Mouse (Mus musculus) heart, embryonic 14.5 days (tissue): Measurements from ENCODE around the gene Tspan5. TPM values are rescaled to one million over a fixed set of nuclear protein-coding genes. Genes with fewer than 3 reads are reported as not detected.

Source experiments
- ATAC-seq: fragments of 200-750 bp; cut with Nextera tagmentation; 2 replicates; pipeline ENCODE4 v1.8.0; 2017; ENCODE audit warnings: low read depth, moderate TSS enrichment; ENCODE audit not compliant: insufficient number of reproducible peaks, insufficient read depth, low FRiP score
- H3K27ac ChIP-seq, 2 experiments: fragments of 200-500 bp in 1 of 2; fragments of 300-500 bp in 1 of 2; sonication (generic) in 1 of 2; replicated peaks in 1 of 2; 2 replicates each; pipeline ENCODE4 v1.5.1; 2012 to 2014; ENCODE audit warnings: low read depth in 2 of 2, low read length in 2 of 2, control low read depth in 1 of 2, mild to moderate bottlenecking in 1 of 2, mixed read lengths in 1 of 2; ENCODE audit not compliant: control insufficient read depth in 1 of 2, insufficient read depth in 1 of 2
- H3K27me3 ChIP-seq: fragments of 300-500 bp; sonication (generic); 2 replicates; pipeline ENCODE4 v1.6.1; 2014; ENCODE audit warnings: mild to moderate bottlenecking, low read length, control low read depth; ENCODE audit not compliant: control insufficient read depth, insufficient read depth
- H3K36me3 ChIP-seq: fragments of 300-500 bp; sonication (generic); 2 replicates; pipeline ENCODE4 v1.6.1; 2014; ENCODE audit warnings: mild to moderate bottlenecking, control low read depth, low read length, mixed read lengths; ENCODE audit not compliant: control insufficient read depth, insufficient read depth
- H3K4me1 ChIP-seq, 2 experiments: fragments of 200-500 bp in 1 of 2; fragments of 300-500 bp in 1 of 2; sonication (generic) in 1 of 2; 2 replicates each; pipeline ENCODE4 v1.6.1; 2012 to 2014; ENCODE audit warnings: low read length in 2 of 2, control low read depth in 1 of 2, mixed read lengths in 1 of 2; ENCODE audit not compliant: control insufficient read depth in 2 of 2, insufficient read depth in 2 of 2
- H3K4me2 ChIP-seq: fragments of 300-500 bp; sonication (generic); 2 replicates; pipeline ENCODE4 v1.6.1; 2014; ENCODE audit warnings: mild to moderate bottlenecking, low read length
- H3K4me3 ChIP-seq, 2 experiments: fragments of 200-500 bp in 1 of 2; fragments of 300-500 bp in 1 of 2; sonication (generic) in 1 of 2; 2 replicates each; pipeline ENCODE4 v1.5.1; 2012 to 2014; ENCODE audit warnings: low read length in 2 of 2, mild to moderate bottlenecking in 2 of 2, control low read depth in 1 of 2, low read depth in 1 of 2, moderate library complexity in 1 of 2; ENCODE audit not compliant: control insufficient read depth in 1 of 2, insufficient read depth in 1 of 2
- H3K9ac ChIP-seq: fragments of 300-500 bp; sonication (generic); 2 replicates; pipeline ENCODE4 v1.6.1; 2014; ENCODE audit warnings: mild to moderate bottlenecking, low read length
- H3K9me3 ChIP-seq: fragments of 300-500 bp; sonication (generic); 2 replicates; pipeline ENCODE4 v1.6.1; 2016; ENCODE audit warnings: low read length, control low read depth; ENCODE audit not compliant: control insufficient read depth
- WGBS: fragments of 180-500 bp; shearing (Covaris S2); extraction: QIAGEN DNeasy Blood & Tissue Kit; methylation state at CpG from one replicate; pipeline ENCODE4 v1.1.7; 2014; 5-methylcytosine and 5-hydroxymethylcytosine counted together
- polyA plus RNA-seq: library from polyadenylated mRNA; unstranded; fragments of >200 nt; fragmentation: Nextera tagmentation; extraction: Ambion mirVana; gene quantifications from 2 replicates; pipeline ENCODE4 v1.2.1, GENCODE M21; 2014

Gene Tspan5
- polyA plus RNA-seq, 1 experiment from 2014 or later = 17.4 TPM

DNA sequence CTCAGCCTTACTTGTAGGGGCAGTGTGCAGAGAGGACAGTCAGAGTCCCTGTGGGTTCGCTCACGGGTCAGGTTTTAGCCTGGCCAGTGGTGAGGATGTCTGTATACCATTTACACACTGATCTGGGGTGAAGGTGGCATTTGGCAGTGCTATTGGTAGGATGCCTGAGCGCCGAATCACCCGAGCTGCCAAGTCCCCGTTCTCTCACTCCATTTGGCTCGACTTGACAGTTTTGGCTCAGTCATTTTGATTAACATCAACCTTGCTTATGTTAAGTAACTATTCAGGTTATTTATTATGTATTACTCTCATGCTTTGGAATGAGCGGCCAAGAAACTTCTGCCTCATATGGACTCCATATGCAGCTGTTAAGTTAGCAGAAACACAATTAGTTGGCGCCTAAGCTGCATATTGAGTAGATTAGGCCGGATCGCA lies 18.7 kb downstream of the Tspan5 start:
- H3K27ac ChIP-seq = no peak overlapping the region

DNA sequence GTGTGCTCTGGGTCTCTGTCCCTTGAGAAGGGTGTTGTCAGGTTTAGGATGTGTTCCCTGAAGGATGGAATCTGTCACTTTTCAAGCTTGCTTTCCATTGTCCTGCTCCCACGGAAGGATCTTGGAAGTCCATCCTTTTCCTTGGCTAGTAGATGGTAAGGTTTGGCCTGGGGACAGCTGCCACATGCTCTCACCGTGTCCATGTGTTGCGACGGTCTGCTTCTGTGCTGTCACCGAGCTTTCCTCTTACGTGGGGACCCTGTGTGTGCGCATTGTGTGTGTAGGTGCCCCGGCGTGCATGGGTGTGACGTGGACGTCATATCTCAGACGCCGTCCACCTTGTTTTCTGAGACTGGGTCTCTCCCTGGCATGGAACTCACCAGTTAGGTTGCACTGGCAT lies 19.5 kb downstream of the Tspan5 start:
- H3K4me1 ChIP-seq = no peaks in the 10 kb centered on the region
- WGBS = 89% methylated on average over 13 of the region's 13 CpGs
- no peak overlapping the region for H3K27ac ChIP-seq

More for the DNA sequence above, 18.7 kb downstream of the Tspan5 start:
- no peak for ATAC-seq
- H3K4me3 ChIP-seq = no peak overlapping the region
- no peaks in the 10 kb centered on the region for H3K27me3 ChIP-seq
- H3K4me1 ChIP-seq = no peaks in the 10 kb centered on the region
- H3K36me3 ChIP-seq = no peaks in the 10 kb centered on the region
- H3K4me2 ChIP-seq = no peak overlapping the region
- WGBS = 81% methylated on average over 11 of the region's 11 CpGs
- 0 out of 2 replicates have a peak, but pooled peaks cover 3% of the 10 kb centered on the region for H3K9me3 ChIP-seq
- no peak overlapping the region for H3K9ac ChIP-seq

DNA sequence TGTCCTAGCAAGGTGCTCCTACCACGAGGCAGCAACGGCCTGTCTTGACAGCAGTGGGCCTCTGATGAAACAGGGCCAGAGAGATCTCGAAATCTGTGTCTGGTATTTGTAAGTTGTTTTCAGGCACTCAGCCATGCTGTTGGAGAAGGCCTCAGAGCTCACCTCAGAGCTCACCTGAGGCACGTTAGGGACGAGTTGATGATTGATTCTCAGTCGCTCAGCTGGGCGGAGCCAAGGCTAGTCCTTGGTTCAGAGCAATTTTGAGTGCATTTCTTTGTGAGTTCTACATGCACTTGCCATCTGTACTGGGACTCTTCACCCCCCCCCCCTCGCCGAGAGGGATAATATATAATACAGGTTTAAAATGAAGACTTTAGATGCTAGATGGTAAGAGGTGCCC lies 21.9 kb downstream of the Tspan5 start:
- ATAC-seq = no peak
- WGBS = 87% methylated on average over 9 of the region's 9 CpGs
- Histone ChIP-seq H3K36me3 (no peaks in the 10 kb centered on the region), H3K4me2 (no peak overlapping the region), H3K4me1 (peaks cover 3 to 7% of the 10 kb centered on the region in 2 experiments; a peak in 3 of 4 replicates), H3K27me3 (no peaks in the 10 kb centered on the region), H3K9me3 (0 out of 2 replicates have a peak, but pooled peaks cover 3% of the 10 kb centered on the region), H3K9ac (no peak overlapping the region), H3K27ac (no peak overlapping the region), H3K4me3 (no peak overlapping the region)

More for the DNA sequence above, 19.5 kb downstream of the Tspan5 start:
- no peaks in the 10 kb centered on the region for H3K27me3 ChIP-seq
- H3K36me3 ChIP-seq = no peaks in the 10 kb centered on the region
- ATAC-seq = no peak
- no peak overlapping the region for H3K4me3 ChIP-seq
- no peak overlapping the region for H3K4me2 ChIP-seq
- H3K9ac ChIP-seq = no peak overlapping the region
- 0 out of 2 replicates have a peak, but pooled peaks cover 3% of the 10 kb centered on the region for H3K9me3 ChIP-seq

DNA sequence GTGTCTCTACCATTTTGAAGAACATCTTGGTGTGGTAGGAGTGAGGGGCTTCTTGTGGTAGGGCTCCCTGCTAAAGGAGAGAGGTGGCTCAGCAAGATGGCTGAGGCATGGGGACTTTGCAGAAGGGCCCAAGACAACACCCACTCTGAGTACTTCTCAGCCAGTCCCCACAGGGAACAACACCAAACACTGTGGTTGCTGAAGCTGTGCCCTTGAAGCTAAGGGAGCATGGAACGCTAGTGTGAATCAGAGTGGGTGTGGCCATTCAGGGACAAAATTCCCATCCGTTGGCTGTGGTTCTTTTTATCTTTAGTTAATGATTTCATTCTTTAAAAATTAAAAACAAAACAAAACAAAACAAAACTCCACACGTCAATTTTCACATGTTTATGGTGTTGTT lies 22.8 kb downstream of the Tspan5 start:
- H3K9me3 ChIP-seq = 0 out of 2 replicates have a peak, but pooled peaks cover 3% of the 10 kb centered on the region
- H3K27ac ChIP-seq = no peak overlapping the region
- WGBS = 72% methylated on average over 3 of the region's 3 CpGs
- no peaks in the 10 kb centered on the region for H3K36me3 ChIP-seq
- no peak overlapping the region for H3K4me2 ChIP-seq
- no peak for ATAC-seq
- H3K27me3 ChIP-seq = no peaks in the 10 kb centered on the region
- peaks cover 3 to 7% of the 10 kb centered on the region in 2 experiments; a peak in 3 of 4 replicates for H3K4me1 ChIP-seq
- H3K4me3 ChIP-seq = no peak overlapping the region
- H3K9ac ChIP-seq = no peak overlapping the region

DNA sequence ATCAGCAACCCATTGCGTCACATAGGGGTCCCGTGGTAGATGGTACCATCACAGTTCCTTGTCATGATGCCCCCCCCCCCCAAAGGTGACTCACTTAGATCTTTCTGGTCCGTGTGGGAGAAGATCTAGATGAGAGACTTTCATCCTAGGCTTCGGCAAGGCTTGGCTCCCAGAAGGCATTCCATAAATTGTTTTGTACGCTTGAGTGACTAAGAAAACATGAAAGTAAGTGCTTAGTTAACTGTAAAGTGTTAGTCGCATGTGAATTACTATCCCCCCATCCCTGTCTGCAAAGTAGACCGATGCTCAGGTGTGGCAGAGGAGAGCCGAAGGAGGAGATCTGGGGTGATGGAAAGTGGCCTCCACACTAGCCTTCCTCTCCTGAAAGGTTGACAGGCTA lies 25.0 kb downstream of the Tspan5 start:
- Histone ChIP-seq H3K27me3 (no peaks in the 10 kb centered on the region), H3K4me3 (no peak overlapping the region), H3K4me1 (peaks cover 3 to 7% of the 10 kb centered on the region in 2 experiments; a peak in 3 of 4 replicates), H3K9ac (no peak overlapping the region), H3K9me3 (0 out of 2 replicates have a peak, but pooled peaks cover 3% of the 10 kb centered on the region), H3K27ac (no peak overlapping the region), H3K36me3 (no peaks in the 10 kb centered on the region), H3K4me2 (no peak overlapping the region)
- WGBS = 63% methylated on average over 8 of the region's 8 CpGs
- ATAC-seq = no peak

DNA sequence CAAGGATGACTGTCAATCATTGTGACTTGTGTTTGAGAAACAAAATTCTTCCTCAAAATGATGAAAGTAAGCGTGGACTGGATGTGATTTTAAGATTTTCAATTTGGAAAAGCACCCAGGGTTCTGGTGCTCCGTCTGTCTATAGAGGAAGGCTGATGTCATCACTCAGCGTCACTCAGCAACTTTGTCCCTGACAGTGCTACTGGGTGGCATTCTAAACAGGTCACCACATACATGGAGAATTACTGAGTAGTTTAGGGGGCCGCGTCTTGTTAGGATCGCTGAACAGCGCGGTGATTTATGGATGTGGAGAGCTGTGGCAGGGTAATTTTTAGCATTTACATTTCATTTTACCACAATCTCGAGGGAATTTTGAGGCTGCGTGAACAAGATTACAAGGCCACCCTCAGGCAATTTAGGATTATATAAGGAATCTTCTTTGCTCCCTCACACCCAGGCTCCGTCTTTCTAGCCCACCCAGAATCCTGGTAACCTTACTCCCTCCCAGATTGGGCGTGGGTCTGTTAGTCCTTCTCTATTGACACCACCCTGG lies 26.6 kb downstream of the Tspan5 start:
- peaks cover 3 to 7% of the 10 kb centered on the region in 2 experiments; a peak in 3 of 4 replicates for H3K4me1 ChIP-seq
- WGBS = 50% methylated on average over 12 of the region's 12 CpGs
- no peak overlapping the region for H3K27ac ChIP-seq
- peak overlapping the region; percentile 20; the same call in 1 of the 2 replicates for H3K4me2 ChIP-seq
- H3K9me3 ChIP-seq = no peaks in the 10 kb centered on the region
- H3K9ac ChIP-seq = no peak overlapping the region
- H3K36me3 ChIP-seq = no peaks in the 10 kb centered on the region
- H3K4me3 ChIP-seq = no peak overlapping the region
- no peak for ATAC-seq
- H3K27me3 ChIP-seq = no peaks in the 10 kb centered on the region

DNA sequence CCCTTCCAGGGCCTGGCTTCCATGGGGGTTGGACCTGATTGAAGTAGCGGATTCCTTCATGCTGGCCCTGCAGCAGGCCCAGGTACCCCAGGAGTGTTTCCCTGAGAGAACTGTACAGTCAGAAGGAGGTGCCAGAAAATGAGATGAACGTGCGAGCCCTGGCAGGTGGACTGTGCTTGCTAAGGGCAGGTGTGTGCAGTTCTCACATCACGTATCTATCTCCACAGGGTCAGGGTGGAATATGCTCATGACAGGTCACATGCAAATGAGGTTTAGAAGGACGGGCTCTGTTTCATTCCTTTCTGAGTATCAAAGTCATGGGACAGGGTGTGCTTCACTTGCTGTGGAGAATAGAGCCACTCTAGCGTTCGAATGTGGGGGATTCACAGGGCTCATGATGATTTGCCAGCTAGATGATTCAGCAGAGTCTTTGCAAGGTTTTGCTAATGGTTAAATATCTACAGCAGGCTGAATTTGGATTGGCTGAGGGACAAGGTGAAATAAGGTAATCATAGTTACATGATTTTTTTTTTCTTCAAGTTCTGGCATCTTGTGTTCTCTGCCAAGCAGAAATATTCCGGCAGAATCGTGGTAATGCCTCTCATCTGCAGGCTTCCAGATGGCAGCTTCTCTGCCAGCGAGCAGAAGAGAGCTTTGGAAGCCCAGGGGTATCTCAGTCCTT lies 28.8 kb downstream of the Tspan5 start:
- H3K27ac ChIP-seq = no peak overlapping the region
- H3K4me2 ChIP-seq = no peak overlapping the region
- ATAC-seq = no peak
- H3K9ac ChIP-seq = no peak overlapping the region
- H3K27me3 ChIP-seq = no peaks in the 10 kb centered on the region
- H3K9me3 ChIP-seq = no peaks in the 10 kb centered on the region
- WGBS = 81% methylated on average over 10 of the region's 10 CpGs
- H3K36me3 ChIP-seq = no peaks in the 10 kb centered on the region
- peaks cover 3 to 7% of the 10 kb centered on the region in 2 experiments; a peak in 3 of 4 replicates for H3K4me1 ChIP-seq
- no peak overlapping the region for H3K4me3 ChIP-seq
